Mouse (Mus musculus): ENCODE results near the gene Nasp. TPM values are rescaled to one million over a fixed set of nuclear protein-coding genes. Genes with fewer than 3 reads are reported as not detected.
"Not testable (repeated sequence)": the region's sequence is repeated elsewhere in the genome, so short reads cannot be mapped to it uniquely, and the experiment has no call there.

The Nasp gene
- 2.5 and 3.9 TPM in 2 replicates for polyA plus RNA-seq (2012; rRNA removed)

DNA sequence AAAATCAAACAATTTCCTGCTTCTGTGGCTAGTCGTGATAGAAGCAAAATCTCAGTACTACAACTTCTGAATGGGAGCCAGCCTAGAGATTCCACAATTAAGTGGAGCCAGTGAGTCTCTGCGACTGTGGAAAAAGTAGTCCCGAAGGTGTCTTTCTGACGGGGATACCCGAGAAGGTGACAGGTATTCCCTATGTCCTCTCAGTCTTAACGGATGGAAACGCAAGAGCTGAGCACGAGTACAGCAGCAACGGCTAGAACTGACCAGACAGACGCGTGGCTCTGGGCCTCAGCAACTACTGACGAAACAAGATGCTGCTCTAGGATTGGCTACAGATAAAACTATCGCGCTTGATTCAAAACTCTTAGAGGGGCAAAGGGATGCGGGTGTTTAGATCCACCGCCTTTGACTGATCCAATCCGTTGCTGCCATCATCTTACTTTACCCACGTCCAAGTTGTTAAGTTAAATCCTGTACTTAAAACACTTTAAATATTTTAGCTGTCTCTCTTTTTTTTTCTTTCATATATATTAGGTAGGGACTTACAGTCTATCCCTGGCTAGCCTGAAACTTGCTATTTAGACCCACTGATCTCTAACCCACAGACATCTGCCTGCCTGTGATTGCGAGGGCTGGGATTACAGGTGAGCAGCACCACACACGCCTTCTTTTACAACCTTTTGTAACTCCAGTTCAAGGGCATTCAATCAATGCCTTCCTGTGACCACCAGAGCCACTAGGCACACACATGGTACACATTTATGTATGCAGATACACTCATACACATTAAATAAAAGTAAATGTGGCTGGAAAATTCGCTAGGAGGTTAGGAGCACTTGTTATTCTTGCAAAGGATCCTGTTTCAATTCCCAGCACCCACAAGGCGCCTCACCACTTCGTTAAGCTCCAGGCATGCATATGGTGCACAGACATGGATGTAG is at the start of gene Nasp:
Gene Nasp (minus strand): TSS at position 220 of the 941 bp plus-strand sequence.
- Histone ChIP-seq H3K4me3 (ENCODE audit: insufficient read depth, low read depth, low read length) (peak within 1 kb of the TSS; percentile 59), H3K27ac (ENCODE audit: insufficient read depth, low read depth, low read length) (peak within 1 kb of the TSS; percentile 2; the same call in 1 of the 2 replicates), H3K4me1 (ENCODE audit: control insufficient read depth, insufficient read depth, low read length) (peaks cover 4% of the 10 kb centered on the region; the same call in 1 of the 2 replicates), H3K36me3 (ENCODE audit: control insufficient read depth, insufficient read depth, low read length) (no peaks in the 10 kb centered on the region), H3K27me3 (replicated peaks; ENCODE audit: control insufficient read depth, insufficient read depth, low read length) (no peaks in the 10 kb centered on the region)
- TF ChIP-seq CTCF (conservative IDR thresholded peaks at IDR 0.05; ENCODE audit: insufficient read depth, insufficient read length, low read depth, low read length) (no peak), POLR2A (IDR thresholded peaks at IDR 0.05; ENCODE audit: low read depth, low read length) (no peak)
- 4% methylated on average over 23 of the region's 23 CpGs for WGBS
- peak; percentile 93 for DNase-seq

DNA sequence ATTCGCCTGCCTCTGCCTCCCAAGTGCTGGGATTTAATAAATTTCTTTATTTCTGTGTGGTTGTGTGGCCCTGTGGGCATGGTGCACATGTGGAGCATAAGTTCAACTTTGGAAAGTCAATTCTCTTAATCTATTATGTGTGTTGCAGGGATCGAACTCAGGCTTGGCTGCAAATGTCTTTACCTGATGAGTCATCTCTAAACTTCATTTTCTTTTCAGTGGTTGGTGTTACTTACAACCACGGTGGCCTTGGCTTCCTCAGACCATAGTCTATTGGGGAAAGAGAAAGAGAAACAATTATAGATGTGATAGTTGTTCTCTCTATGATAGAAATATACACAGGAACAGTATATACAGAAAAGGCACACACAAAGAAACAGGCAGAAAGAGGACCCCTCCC is 48.3 kb upstream of the Nasp start:
- H3K27me3 ChIP-seq (replicated peaks; ENCODE audit: control insufficient read depth, insufficient read depth, low read length) = no peaks in the 10 kb centered on the region
- no peak for DNase-seq
- 85% methylated on average over 3 of the region's 3 CpGs for WGBS
- TF ChIP-seq CTCF (conservative IDR thresholded peaks at IDR 0.05; ENCODE audit: insufficient read depth, insufficient read length, low read depth, low read length) = no peak
- TF ChIP-seq POLR2A (IDR thresholded peaks at IDR 0.05; ENCODE audit: low read depth, low read length) = no peak
- H3K36me3 ChIP-seq (ENCODE audit: control insufficient read depth, insufficient read depth, low read length) = no peaks in the 10 kb centered on the region
- no peak overlapping the region for H3K4me3 ChIP-seq (ENCODE audit: insufficient read depth, low read depth, low read length)
- H3K4me1 ChIP-seq (ENCODE audit: control insufficient read depth, insufficient read depth, low read length) = no peaks in the 10 kb centered on the region
- no peak overlapping the region for H3K27ac ChIP-seq (ENCODE audit: insufficient read depth, low read depth, low read length)

DNA sequence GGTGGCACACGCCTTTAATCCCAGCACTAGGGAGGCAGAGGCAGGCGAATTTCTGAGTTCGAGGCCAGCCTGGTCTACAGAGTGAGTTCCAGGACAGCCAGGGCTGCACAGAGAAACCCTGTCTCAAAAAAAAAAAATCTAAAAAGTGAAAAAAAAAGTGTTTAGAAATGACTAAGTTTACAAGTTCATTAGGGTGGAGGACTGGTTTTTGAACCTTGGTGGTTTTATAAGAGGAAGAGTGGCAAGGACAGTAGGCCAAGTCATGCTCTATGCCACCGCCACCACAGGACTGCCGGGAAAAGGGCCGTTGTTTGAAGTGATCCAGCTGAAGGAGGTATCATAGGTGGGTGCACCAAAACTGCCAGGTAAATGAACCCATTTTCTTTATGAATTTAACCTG is 47.0 kb upstream of the Nasp start:
- not testable (repeated sequence) for DNase-seq; H3K27me3 ChIP-seq (replicated peaks; ENCODE audit: control insufficient read depth, insufficient read depth, low read length); H3K4me3 ChIP-seq (ENCODE audit: insufficient read depth, low read depth, low read length); H3K36me3 ChIP-seq (ENCODE audit: control insufficient read depth, insufficient read depth, low read length); H3K27ac ChIP-seq (ENCODE audit: insufficient read depth, low read depth, low read length); H3K4me1 ChIP-seq (ENCODE audit: control insufficient read depth, insufficient read depth, low read length)
- WGBS = 92% methylated on average over 6 of the region's 6 CpGs

DNA sequence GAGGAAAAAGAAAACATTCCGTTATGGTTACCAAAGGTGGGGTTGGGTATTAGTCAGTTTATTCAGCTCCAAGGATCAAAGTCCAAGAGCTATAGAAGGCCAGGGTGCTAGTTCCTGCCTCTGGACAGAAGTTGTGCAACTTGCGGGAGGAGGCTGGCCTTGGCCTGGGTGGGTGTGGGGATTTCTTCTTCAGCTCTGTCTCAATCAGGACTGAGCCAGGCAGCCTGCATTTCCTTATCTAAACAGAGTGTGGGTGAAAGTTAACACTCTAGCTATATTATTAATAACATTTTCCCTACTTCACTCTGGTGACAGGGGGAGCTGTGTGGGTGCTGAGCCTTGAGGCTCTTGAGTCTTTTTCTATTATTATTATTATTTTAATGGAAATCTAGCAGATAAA is 45.0 kb upstream of the Nasp start:
- H3K36me3 ChIP-seq (ENCODE audit: control insufficient read depth, insufficient read depth, low read length) = no peaks in the 10 kb centered on the region
- H3K27ac ChIP-seq (ENCODE audit: insufficient read depth, low read depth, low read length) = no peak overlapping the region
- no peak overlapping the region for H3K4me3 ChIP-seq (ENCODE audit: insufficient read depth, low read depth, low read length)
- H3K27me3 ChIP-seq (replicated peaks; ENCODE audit: control insufficient read depth, insufficient read depth, low read length) = no peaks in the 10 kb centered on the region
- TF ChIP-seq POLR2A (IDR thresholded peaks at IDR 0.05; ENCODE audit: low read depth, low read length) (no peak), CTCF (conservative IDR thresholded peaks at IDR 0.05; ENCODE audit: insufficient read depth, insufficient read length, low read depth, low read length) (no peak)
- peak; percentile 54 for DNase-seq
- WGBS = 40% methylated on average over 2 of the region's 2 CpGs
- H3K4me1 ChIP-seq (ENCODE audit: control insufficient read depth, insufficient read depth, low read length) = peaks cover 4% of the 10 kb centered on the region

DNA sequence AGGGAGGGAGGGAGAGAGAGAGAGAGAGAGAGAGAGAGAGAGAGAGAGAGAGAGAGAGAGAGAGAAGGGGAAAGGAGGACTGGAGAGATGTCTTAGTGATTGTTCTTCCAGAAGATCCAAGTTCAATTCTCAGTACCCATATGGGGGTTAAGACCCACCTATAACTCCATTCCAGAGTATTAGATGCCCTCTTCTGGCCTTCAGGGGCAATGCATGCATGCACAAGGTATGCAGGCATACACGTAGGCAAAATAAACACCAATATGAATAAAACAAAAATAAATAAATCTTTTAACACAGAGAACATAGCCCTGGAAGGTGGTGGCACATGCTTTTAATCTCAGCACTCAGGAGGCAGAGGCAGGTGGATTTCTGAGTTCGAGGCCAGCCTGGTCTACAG is 41.5 kb upstream of the Nasp start:
- Histone ChIP-seq H3K4me3 (ENCODE audit: insufficient read depth, low read depth, low read length) (no peak overlapping the region), H3K4me1 (ENCODE audit: control insufficient read depth, insufficient read depth, low read length) (peaks cover 4% of the 10 kb centered on the region), H3K27me3 (replicated peaks; ENCODE audit: control insufficient read depth, insufficient read depth, low read length) (no peaks in the 10 kb centered on the region), H3K27ac (ENCODE audit: insufficient read depth, low read depth, low read length) (no peak overlapping the region), H3K36me3 (ENCODE audit: control insufficient read depth, insufficient read depth, low read length) (no peaks in the 10 kb centered on the region)
- TF ChIP-seq CTCF (conservative IDR thresholded peaks at IDR 0.05; ENCODE audit: insufficient read depth, insufficient read length, low read depth, low read length) (peak; percentile 50), POLR2A (IDR thresholded peaks at IDR 0.05; ENCODE audit: low read depth, low read length) (no peak)
- peak; percentile 51 for DNase-seq
- WGBS = 54% methylated on average over 2 of the region's 2 CpGs

DNA sequence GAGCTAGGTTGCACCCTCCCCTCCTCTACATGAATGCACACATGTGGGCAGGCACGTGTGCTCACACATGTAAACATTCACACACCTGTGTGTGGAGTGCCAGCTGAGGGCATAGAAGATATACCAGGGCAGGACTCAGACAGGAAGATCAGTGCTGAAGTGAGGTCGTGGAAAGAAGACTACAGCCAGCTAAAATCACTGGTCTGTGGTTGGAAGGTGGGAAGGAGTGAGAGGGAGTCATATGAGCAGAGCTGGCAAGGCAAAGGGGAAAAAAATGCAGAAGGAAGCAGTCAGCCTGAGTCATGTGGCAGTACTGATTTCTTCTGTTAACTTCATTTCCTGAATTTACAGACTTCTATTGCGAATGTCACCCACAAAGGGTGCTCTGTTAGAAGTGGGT is 40.4 kb upstream of the Nasp start:
- DNase-seq = peak; percentile 56
- peaks cover 4% of the 10 kb centered on the region for H3K4me1 ChIP-seq (ENCODE audit: control insufficient read depth, insufficient read depth, low read length)
- 23% methylated on average over 3 of the region's 3 CpGs for WGBS
- TF ChIP-seq CTCF (conservative IDR thresholded peaks at IDR 0.05; ENCODE audit: insufficient read depth, insufficient read length, low read depth, low read length) (no peak), POLR2A (IDR thresholded peaks at IDR 0.05; ENCODE audit: low read depth, low read length) (no peak)
- peak overlapping the region; percentile 46 for H3K27ac ChIP-seq (ENCODE audit: insufficient read depth, low read depth, low read length)
- H3K27me3 ChIP-seq (replicated peaks; ENCODE audit: control insufficient read depth, insufficient read depth, low read length) = no peaks in the 10 kb centered on the region
- no peak overlapping the region for H3K4me3 ChIP-seq (ENCODE audit: insufficient read depth, low read depth, low read length)
- no peaks in the 10 kb centered on the region for H3K36me3 ChIP-seq (ENCODE audit: control insufficient read depth, insufficient read depth, low read length)

DNA sequence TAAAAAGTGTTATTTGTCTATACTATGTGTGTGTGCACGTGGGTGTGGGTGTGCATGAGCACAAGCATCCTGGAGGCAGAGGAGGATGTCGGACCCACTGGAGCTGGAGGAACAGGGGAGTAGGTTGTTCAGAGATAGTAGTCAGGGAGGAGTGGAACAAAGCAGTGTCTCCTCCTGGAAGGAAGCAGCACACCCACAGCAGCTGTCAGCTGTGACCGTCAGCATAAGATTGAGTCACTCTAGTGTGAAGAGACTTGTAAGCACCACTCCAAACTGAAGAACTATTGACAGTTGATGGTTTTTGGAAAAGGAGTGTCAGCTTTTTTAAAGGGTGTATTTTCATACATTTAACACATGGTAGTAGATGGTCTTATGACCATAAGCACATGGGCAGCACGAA is 38.9 kb upstream of the Nasp start:
- Histone ChIP-seq H3K27ac (ENCODE audit: insufficient read depth, low read depth, low read length) (no peak overlapping the region), H3K4me3 (ENCODE audit: insufficient read depth, low read depth, low read length) (no peak overlapping the region), H3K36me3 (ENCODE audit: control insufficient read depth, insufficient read depth, low read length) (no peaks in the 10 kb centered on the region), H3K4me1 (ENCODE audit: control insufficient read depth, insufficient read depth, low read length) (peaks cover 4% of the 10 kb centered on the region), H3K27me3 (replicated peaks; ENCODE audit: control insufficient read depth, insufficient read depth, low read length) (no peaks in the 10 kb centered on the region)
- TF ChIP-seq CTCF (conservative IDR thresholded peaks at IDR 0.05; ENCODE audit: insufficient read depth, insufficient read length, low read depth, low read length) (no peak), POLR2A (IDR thresholded peaks at IDR 0.05; ENCODE audit: low read depth, low read length) (no peak)
- no peak for DNase-seq
- 64% methylated on average over 4 of the region's 4 CpGs for WGBS
